Mouse (Mus musculus) intestine, embryonic 14.5 days (tissue): Measurements from ENCODE around the gene Gpx1. TPM values are rescaled to one million over a fixed set of nuclear protein-coding genes. Genes with fewer than 3 reads are reported as not detected.

Experiments
- ATAC-seq: fragments of 200-750 bp; cut with Nextera tagmentation; replicated peaks from 2 replicates; pipeline ENCODE4 v1.8.0; 2017; ENCODE audit warnings: low read depth, moderate number of reproducible peaks, moderate TSS enrichment, moderate library complexity; ENCODE audit not compliant: low FRiP score, low TSS enrichment
- DNase-seq: peaks from one replicate; pipeline ENCODE4 v3.0.0-alpha.2; 2018; ENCODE audit warnings: low spot score
- H3K27ac ChIP-seq: fragments of 300-500 bp; sonication (generic); 2 replicates; pipeline ENCODE4 v1.5.1; 2014; ENCODE audit warnings: low read depth, mild to moderate bottlenecking, control low read depth
- H3K27me3 ChIP-seq: fragments of 300-500 bp; sonication (generic); replicated peaks from 2 replicates; pipeline ENCODE4 v1.6.1; 2014; ENCODE audit warnings: low read length, control low read depth; ENCODE audit not compliant: control insufficient read depth, insufficient read depth
- H3K36me3 ChIP-seq: fragments of 300-500 bp; sonication (generic); 2 replicates; pipeline ENCODE4 v1.6.1; 2014; ENCODE audit warnings: low read length, control low read depth; ENCODE audit not compliant: control insufficient read depth, insufficient read depth
- H3K4me1 ChIP-seq: fragments of 300-500 bp; sonication (generic); replicated peaks from 2 replicates; pipeline ENCODE4 v1.6.1; 2014; ENCODE audit warnings: low read length, control low read depth, mixed read lengths; ENCODE audit not compliant: control insufficient read depth, insufficient read depth
- H3K4me2 ChIP-seq: fragments of 300-500 bp; sonication (generic); 2 replicates; pipeline ENCODE4 v1.6.1; 2014; ENCODE audit warnings: low read length
- H3K4me3 ChIP-seq: fragments of 300-500 bp; sonication (generic); 2 replicates; pipeline ENCODE4 v1.5.1; 2014; ENCODE audit warnings: low read depth, low read length, control low read depth, mixed read lengths
- H3K9ac ChIP-seq: fragments of 300-500 bp; sonication (generic); 2 replicates; pipeline ENCODE4 v1.6.1; 2014; ENCODE audit warnings: mild to moderate bottlenecking, low read length
- H3K9me3 ChIP-seq: fragments of 300-500 bp; sonication (generic); 2 replicates; pipeline ENCODE4 v1.6.1; 2016; ENCODE audit warnings: low read length, control low read depth; ENCODE audit not compliant: control insufficient read depth
- WGBS: fragments of 180-500 bp; shearing (Covaris S2); extraction: QIAGEN DNeasy Blood & Tissue Kit; methylation state at CpG from one replicate; pipeline ENCODE4 v1.1.7; 2014; 5-methylcytosine and 5-hydroxymethylcytosine counted together
- polyA plus RNA-seq: library from polyadenylated mRNA; unstranded; fragments of >200 nt; fragmentation: Nextera tagmentation; extraction: Ambion mirVana; gene quantifications from 2 replicates; pipeline ENCODE4 v1.2.1, GENCODE M21; 2014

Gpx1 gene
- polyA plus RNA-seq, 1 experiment from 2014 or later: 815 TPM

- 91% methylated on average over 1 of the region's 1 CpGs for WGBS
- Histone ChIP-seq H3K4me1 (no peaks in the 10 kb centered on the region), H3K27me3 (no peaks in the 10 kb centered on the region), H3K36me3 (peaks cover 48% of the 10 kb centered on the region), H3K4me3 (no peak overlapping the region), H3K4me2 (no peak overlapping the region), H3K9ac (no peak overlapping the region), H3K27ac (no peak overlapping the region), H3K9me3 (no peaks in the 10 kb centered on the region)
- ATAC-seq (no peak), DNase-seq (no peak)
These were observed 13.9 kb upstream of the Gpx1 start for GRCm38 (mm10) chr9:108324784-108325183.

DNA sequence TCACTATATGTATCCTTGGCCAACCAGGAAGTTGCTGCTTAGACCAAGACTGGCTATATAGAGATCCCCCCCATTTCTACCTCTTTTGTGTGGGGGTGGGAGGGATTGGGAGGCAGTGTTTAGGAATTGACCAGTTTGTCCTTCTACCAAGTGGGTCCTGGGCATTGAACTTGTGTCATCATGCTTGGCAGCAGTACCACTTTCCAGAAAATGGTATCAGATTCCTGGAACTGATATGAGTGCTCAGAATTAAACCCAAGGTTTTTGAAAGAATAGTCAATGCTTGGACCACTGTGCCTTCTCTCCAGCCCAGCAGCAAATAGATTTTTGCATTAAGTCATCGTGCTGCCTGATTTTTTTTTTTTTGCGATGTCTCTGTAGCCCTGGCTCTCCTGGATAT is 12.9 kb upstream of the Gpx1 start:
- ATAC-seq (no peak), DNase-seq (no peak)
- Histone ChIP-seq H3K36me3 (peaks cover 49% of the 10 kb centered on the region), H3K4me1 (no peaks in the 10 kb centered on the region), H3K27ac (no peak overlapping the region), H3K4me3 (no peak overlapping the region), H3K27me3 (no peaks in the 10 kb centered on the region), H3K9me3 (no peaks in the 10 kb centered on the region), H3K9ac (no peak overlapping the region), H3K4me2 (no peak overlapping the region)
- WGBS: 93% methylated on average over 2 of the region's 2 CpGs

GRCm38 (mm10) chr9:108337848-108338550 is 704 bp upstream of the Gpx1 start:
- no peak overlapping the region; the same call in 1 of the 2 replicates for H3K9ac ChIP-seq
- peak overlapping the region; percentile 88 for H3K4me2 ChIP-seq
- no peaks in the 10 kb centered on the region for H3K9me3 ChIP-seq
- WGBS: 70% methylated on average over 10 of the region's 10 CpGs
- peak overlapping the region; percentile 96 for H3K27ac ChIP-seq
- H3K4me1 ChIP-seq: peaks cover 19% of the 10 kb centered on the region; the same call in 1 of the 2 replicates
- H3K36me3 ChIP-seq: peaks cover 43% of the 10 kb centered on the region
- H3K27me3 ChIP-seq: no peaks in the 10 kb centered on the region
- H3K4me3 ChIP-seq: peak overlapping the region; percentile 89; the same call in 1 of the 2 replicates
- no peak for ATAC-seq
- DNase-seq: no peak

DNA sequence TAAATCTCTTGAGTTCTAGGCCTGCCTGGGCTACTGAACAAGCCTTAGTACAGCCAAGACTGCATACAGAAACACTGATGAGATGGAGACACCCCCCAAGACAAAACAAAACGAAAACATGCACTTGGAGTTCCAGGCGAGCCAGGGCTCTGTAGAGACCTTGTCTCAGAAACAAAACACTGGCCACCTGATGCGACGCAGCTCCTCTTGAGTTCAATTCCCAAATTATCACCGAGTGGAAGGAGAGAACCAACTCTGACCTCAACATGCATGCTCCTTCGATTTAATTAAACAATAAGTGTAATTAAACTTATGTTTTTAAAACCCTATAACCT is 185 bp upstream of the Gpx1 start:
- Histone ChIP-seq H3K9me3 (no peaks in the 10 kb centered on the region), H3K9ac (peak overlapping the region; percentile 93), H3K36me3 (peaks cover 38% of the 10 kb centered on the region), H3K4me2 (peak overlapping the region; percentile 88), H3K4me3 (peak overlapping the region; percentile 89), H3K27ac (peak overlapping the region; percentile 96), H3K4me1 (peaks cover 19% of the 10 kb centered on the region; the same call in 1 of the 2 replicates), H3K27me3 (no peaks in the 10 kb centered on the region)
- WGBS: 29% methylated on average over 6 of the region's 6 CpGs
- DNase-seq: peak; percentile 59
- ATAC-seq: no peak; the same call in 1 of the 2 replicates

GRCm38 (mm10) chr9:108339886-108340257 is 1.2 kb downstream of the Gpx1 start:
- ATAC-seq: no peak

DNA sequence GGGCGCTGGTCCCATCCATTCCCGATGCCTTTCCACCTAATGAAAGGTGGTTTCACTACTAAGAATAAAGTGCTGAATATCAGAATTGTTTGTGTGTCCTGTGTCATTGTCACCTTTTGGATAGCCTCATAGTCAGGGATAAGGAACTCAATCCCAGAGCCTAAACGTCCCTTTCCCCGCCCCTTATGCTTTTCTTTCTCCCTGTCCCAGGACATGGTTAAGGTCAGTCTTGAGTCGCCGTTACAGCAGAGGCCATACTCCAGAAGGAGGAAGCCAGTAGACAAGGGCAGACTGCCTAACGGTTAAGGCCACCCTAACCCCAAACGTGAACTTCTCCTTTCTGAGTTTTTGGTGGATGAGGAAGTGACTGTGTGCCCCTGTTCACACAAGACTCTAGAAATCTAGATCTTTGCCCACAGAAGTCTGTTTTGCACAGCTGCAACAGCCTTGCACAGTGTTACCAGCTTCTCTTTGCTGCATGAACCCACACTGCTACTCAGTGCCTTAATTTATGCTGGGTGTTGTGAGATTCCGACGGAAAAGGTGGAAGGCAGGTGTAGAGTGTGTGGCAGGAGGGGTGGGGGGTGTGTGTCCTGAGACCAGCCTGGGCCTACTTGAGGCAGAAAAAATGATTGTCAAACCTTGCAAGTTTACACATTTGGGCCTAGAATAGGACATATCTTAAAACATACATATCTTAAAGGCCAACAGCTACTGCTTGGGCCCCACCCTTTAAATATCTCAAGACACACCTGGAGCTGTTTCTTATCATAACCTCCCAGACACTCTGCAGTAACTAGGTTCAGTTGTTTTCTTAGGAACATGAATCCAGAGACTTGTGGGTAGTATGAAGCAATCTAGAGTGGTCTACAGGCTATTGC is 1.8 kb downstream of the Gpx1 start:
- no peak for ATAC-seq
- WGBS: 57% methylated on average over 10 of the region's 10 CpGs
- H3K4me2 ChIP-seq: peak overlapping the region; percentile 88
- peaks cover 19% of the 10 kb centered on the region; the same call in 1 of the 2 replicates for H3K4me1 ChIP-seq
- peak; percentile 51 for DNase-seq
- peak overlapping the region; percentile 93 for H3K9ac ChIP-seq
- H3K27ac ChIP-seq: peak overlapping the region; percentile 96; the same call in 1 of the 2 replicates
- H3K27me3 ChIP-seq: no peaks in the 10 kb centered on the region
- H3K4me3 ChIP-seq: peak overlapping the region; percentile 89
- H3K36me3 ChIP-seq: peaks cover 18% of the 10 kb centered on the region
- no peaks in the 10 kb centered on the region for H3K9me3 ChIP-seq

More at GRCm38 (mm10) chr9:108339886-108340257, 1.2 kb downstream of the Gpx1 start:
- H3K4me1 ChIP-seq: peaks cover 19% of the 10 kb centered on the region; the same call in 1 of the 2 replicates
- peak overlapping the region; percentile 89 for H3K4me3 ChIP-seq
- 9% methylated on average over 20 of the region's 20 CpGs for WGBS
- peak overlapping the region; percentile 93 for H3K9ac ChIP-seq
- H3K27ac ChIP-seq: peak overlapping the region; percentile 96
- peak; percentile 64 for DNase-seq
- H3K27me3 ChIP-seq: no peaks in the 10 kb centered on the region
- H3K36me3 ChIP-seq: peaks cover 24% of the 10 kb centered on the region
- H3K9me3 ChIP-seq: no peaks in the 10 kb centered on the region
- H3K4me2 ChIP-seq: peak overlapping the region; percentile 88

GRCm38 (mm10) chr9:108341139-108341475 is 2.4 kb downstream of the Gpx1 start:
- H3K4me1 ChIP-seq: peaks cover 19% of the 10 kb centered on the region; the same call in 1 of the 2 replicates
- H3K4me3 ChIP-seq: no peak overlapping the region
- H3K9me3 ChIP-seq: no peaks in the 10 kb centered on the region
- H3K27ac ChIP-seq: peak overlapping the region; percentile 70; the same call in 1 of the 2 replicates
- no peaks in the 10 kb centered on the region for H3K27me3 ChIP-seq
- peaks cover 12% of the 10 kb centered on the region for H3K36me3 ChIP-seq
- ATAC-seq: no peak
- no peak for DNase-seq
- H3K4me2 ChIP-seq: peak overlapping the region; percentile 88
- no peak overlapping the region for H3K9ac ChIP-seq
- WGBS: 92% methylated on average over 5 of the region's 5 CpGs

DNA sequence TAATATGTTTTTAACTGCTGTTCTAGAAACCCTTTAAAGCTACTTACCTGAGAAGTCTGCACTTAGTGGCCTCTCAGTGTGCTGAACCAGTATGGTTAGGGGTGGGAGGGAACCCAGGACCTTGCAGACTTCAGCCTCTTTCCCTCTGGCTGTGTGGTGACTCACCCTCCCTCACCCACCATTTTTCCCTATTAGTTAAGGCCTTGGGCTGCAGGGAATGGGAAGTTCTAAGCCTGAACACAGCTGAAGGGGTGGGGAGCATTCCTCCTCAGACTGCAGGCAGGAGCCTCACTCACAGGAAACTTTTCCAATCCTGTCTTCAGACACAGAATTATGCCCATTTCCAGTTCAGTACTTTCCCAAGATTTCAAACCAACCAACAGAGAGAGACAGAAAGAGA is 3.1 kb downstream of the Gpx1 start:
- Histone ChIP-seq H3K27ac (peak overlapping the region; percentile 70), H3K4me3 (no peak overlapping the region), H3K4me1 (peaks cover 19% of the 10 kb centered on the region; the same call in 1 of the 2 replicates), H3K9me3 (no peaks in the 10 kb centered on the region), H3K27me3 (no peaks in the 10 kb centered on the region), H3K36me3 (peaks cover 10% of the 10 kb centered on the region; the same call in 1 of the 2 replicates), H3K4me2 (no peak overlapping the region; the same call in 1 of the 2 replicates), H3K9ac (no peak overlapping the region)
- ATAC-seq (no peak), DNase-seq (no peak)
